Comparison of ENCODE assay signal across 23 mouse cellular contexts in the genomic region with DNA sequence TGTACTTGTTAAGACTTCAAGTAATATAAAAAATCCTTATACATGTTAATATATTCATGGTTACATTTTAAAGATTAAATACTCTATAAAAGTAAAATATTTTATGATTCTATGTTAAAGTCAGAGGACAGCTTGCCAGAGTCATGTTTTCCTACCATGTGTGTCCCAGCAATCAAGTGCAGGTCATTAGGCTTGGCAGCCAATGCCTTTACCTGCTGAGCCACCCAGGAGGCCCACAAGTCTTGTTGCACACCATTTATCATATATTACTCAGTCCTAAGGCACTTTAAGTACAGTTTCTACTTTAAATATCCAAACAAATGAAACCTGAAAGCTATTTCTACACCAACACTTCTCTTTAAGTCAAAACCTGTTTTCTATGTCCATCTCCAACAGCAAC.
"Had no signal": no experiment of that assay in that cellular context is flagged by ENCODE, and none has a peak within 500 bp of the region (broad histone marks: within the 10 kb centered on the region; RNA-seq: fewer than 3 reads in every experiment).

No protein-coding gene starts in this region.

- H3K27ac ChIP-seq: limb, embryonic 12.5 days; limb, embryonic 15.5 days; liver, embryonic 12.5 days; liver, embryonic 15.5 days; lung, embryonic 15.5 days; midbrain, embryonic 10.5 days; midbrain, embryonic 13.5 days; neural tube, embryonic 13.5 days; stomach, embryonic 15.5 days had no signal

- H3K9me3 ChIP-seq: limb, embryonic 12.5 days; limb, embryonic 15.5 days; liver, embryonic 12.5 days; liver, embryonic 15.5 days; lung, embryonic 15.5 days; megakaryocyte, embryonic 14.5 days; midbrain, embryonic 10.5 days; midbrain, embryonic 13.5 days; neural tube, embryonic 13.5 days; stomach, embryonic 15.5 days had no signal

- H3K36me3 ChIP-seq: stomach, embryonic 15.5 days had no signal

- H3K27me3 ChIP-seq: limb, embryonic 12.5 days; limb, embryonic 15.5 days; liver, embryonic 12.5 days; liver, embryonic 15.5 days; lung, embryonic 15.5 days; megakaryocyte, embryonic 14.5 days; midbrain, embryonic 13.5 days; neural tube, embryonic 13.5 days; stomach, embryonic 15.5 days had no signal

- ATAC-seq: liver, embryonic 12.5 days; midbrain, embryonic 13.5 days; midbrain, embryonic 16.5 days had no signal

- H3K4me3 ChIP-seq: limb, embryonic 12.5 days; limb, embryonic 15.5 days; liver, embryonic 12.5 days; liver, embryonic 15.5 days; lung, embryonic 15.5 days; megakaryocyte, embryonic 14.5 days; midbrain, embryonic 10.5 days; midbrain, embryonic 13.5 days; myocyte; neural tube, embryonic 13.5 days; stomach, embryonic 15.5 days had no signal

- H3K4me1 ChIP-seq: limb, embryonic 12.5 days; limb, embryonic 15.5 days; liver, embryonic 15.5 days; lung, embryonic 15.5 days; midbrain, embryonic 10.5 days; midbrain, embryonic 13.5 days; stomach, embryonic 15.5 days had no signal

- DNase-seq: kidney, postnatal 14 days; kidney, postnatal 4 days; left cerebral cortex, postnatal 4 days; lung, adult 18-20 months; lung, postnatal 10 days; lung, postnatal 36 days; retina, postnatal 1 day; right cerebral cortex, postnatal 25 days; spleen, adult 18-20 months; thymus, postnatal 14 days; thymus, postnatal 4 days had no signal

- H3K9ac ChIP-seq: limb, embryonic 12.5 days; limb, embryonic 15.5 days; liver, embryonic 12.5 days; liver, embryonic 15.5 days; lung, embryonic 15.5 days; midbrain, embryonic 13.5 days; neural tube, embryonic 13.5 days; stomach, embryonic 15.5 days had no signal

- H3K4me2 ChIP-seq: limb, embryonic 12.5 days; limb, embryonic 15.5 days; liver, embryonic 12.5 days; liver, embryonic 15.5 days; lung, embryonic 15.5 days; midbrain, embryonic 13.5 days; neural tube, embryonic 13.5 days; stomach, embryonic 15.5 days had no signal
